Mouse (Mus musculus) megakaryocyte-erythroid progenitor cell, adult 5-6 weeks (primary cell): ENCODE results near the gene E2f3. TPM values are rescaled to one million over a fixed set of nuclear protein-coding genes. Genes with fewer than 3 reads are reported as not detected.

ENCODE experiments used
- ATAC-seq: replicated peaks from 2 replicates; pipeline ENCODE4 v1.8.0; 2016; ENCODE audit warnings: mild to moderate bottlenecking, inconsistent platforms; ENCODE audit not compliant: severe bottlenecking, poor library complexity, low FRiP score, low TSS enrichment
- total RNA-seq, 2 experiments: library from RNA; stranded (forward) in 1 of 2; stranded (reverse) in 1 of 2; fragments of 200-1000, 215-1000 nt in 1 of 2; fragments of >200 nt in 1 of 2; fragmentation: Nextera tagmentation in 1 of 2; gene quantifications; 2 replicates each; pipeline ENCODE4 v1.2.3; 2014 to 2017

The E2f3 gene
- total RNA-seq, 2 experiments from 2014 or later = 14.8 to 20.6 TPM

DNA sequence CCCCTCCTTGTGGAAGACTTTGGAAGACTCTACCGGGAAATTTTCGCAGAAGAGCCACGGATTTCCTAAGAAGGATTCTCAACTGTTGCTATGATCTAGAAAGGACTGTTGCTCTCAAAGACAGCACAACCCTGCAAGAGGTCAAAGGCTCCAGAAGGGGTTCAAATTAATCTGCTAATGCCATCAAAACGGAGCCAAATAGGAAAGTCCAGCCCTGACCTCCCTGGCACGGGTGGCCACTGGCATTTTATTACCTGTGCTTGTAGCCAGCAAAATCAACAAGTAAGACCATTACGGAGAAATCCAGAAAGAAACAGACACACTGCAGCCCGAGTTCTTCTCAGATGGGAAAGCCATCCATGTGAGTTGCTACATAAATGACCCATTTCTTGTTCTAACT lies 45.8 kb downstream of the E2f3 start:
- ATAC-seq = no peak

DNA sequence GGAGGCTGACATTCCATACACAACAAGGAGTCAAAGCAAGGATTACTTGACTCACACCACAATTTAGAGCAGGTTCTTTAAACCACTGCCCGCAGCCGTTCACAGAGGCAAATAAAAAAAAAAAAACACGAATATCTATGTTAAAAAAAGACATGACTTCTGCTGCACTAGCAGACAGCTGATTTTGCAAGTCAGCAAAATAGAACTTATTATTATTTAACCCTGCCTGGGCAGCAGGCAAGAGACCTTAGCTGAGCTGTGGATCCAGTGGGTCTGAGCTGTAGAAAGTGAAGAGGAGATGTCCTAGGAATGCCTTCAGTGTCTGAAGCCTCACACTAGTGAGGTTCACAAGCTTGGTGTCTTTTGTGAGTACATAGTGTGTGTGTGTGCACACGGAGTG lies 46.5 kb downstream of the E2f3 start:
- no peak for ATAC-seq

DNA sequence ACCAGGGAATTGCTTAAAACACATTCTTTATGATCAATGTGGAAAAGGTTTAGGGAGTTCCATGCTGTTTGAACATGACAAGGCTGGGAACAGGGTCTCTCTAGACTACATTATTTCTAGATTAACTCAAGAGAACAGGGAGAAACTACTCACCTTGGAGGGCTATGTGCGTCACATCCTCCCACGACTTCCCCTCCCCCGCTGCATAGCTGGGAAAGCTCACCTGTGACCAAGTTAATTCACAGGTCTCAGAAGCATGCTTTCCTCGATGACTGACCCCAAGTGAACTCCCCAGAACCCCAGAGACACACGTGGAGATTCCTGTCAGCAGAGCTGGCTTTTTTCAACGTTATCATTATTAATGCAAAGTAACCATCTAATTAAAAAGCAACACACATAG lies 47.1 kb downstream of the E2f3 start:
- ATAC-seq = no peak

DNA sequence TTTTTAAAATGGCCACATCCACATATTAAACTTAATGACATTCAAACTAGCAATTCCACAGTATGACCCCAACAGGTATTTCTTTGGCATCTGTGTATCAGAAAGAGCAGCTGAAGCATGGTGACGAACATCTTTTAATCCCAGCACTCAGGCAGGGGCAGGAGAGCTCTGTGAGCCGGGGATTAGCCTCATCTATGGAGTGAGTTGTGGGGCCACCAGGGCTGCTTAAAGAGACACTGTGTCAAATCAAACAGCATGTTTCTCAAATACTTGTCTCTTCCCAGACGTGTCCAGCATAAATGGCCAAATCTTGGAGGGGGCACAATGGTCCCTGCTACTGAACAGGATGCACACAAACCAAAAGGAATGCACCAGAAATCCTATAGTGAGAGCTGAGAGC lies 59.7 kb downstream of the E2f3 start:
- no peak for ATAC-seq

DNA sequence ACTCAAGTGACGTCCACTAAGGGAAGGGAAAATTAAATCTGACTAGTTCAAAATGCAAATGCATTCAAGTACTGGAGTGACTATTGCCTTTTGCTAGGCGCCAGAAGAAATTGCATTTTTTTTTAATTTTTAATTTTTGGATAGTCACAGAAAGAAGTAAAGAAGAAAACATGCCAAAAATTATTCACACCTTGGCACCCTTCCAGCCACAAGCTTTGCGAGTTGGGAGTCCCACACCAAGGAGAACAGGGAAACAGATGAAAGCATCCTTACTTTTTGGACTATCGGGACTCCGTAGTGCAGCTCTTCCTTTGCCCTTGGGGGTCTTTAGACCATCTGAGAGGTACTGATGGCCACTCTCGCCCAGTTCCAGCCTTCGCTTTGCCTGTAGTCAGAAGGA lies 66.0 kb downstream of the E2f3 start:
- ATAC-seq = no peak

DNA sequence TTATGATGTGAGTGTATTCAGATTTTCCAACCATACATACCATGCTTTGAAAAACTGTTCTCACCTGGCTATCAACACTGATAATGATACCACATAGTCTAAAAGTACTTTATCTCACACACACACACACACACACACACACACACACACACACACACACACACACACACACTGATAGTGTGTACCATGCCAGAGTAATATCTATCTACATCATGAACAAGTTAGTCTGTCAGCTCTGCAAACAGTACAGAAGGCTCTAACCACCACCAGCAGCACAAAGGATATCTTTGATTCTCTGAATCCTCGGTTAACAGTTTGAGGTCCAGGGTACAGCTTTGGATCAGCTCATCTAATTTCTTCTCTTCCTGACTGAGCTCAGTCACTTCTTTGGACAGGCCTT lies 69.3 kb downstream of the E2f3 start:
- no peak for ATAC-seq

DNA sequence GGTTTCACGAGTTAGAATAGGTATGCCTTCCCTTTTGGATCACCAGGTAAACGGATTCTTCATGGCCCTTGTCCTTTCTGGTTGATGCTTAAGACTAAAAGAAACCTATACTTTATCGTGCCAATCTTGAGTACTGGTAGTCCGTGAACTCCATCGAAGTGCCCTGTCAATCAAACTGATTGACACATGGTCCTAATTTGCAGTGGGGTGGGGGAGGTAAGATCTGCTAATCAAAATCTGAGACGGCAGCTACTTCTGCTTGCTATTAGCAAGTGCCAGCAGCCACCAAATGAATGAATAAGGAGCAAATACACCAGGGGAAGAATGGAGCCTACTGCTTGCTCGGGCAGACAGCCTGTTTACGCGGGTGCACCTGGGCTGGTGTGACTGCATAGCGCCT lies 72.3 kb downstream of the E2f3 start:
- ATAC-seq = no peak

DNA sequence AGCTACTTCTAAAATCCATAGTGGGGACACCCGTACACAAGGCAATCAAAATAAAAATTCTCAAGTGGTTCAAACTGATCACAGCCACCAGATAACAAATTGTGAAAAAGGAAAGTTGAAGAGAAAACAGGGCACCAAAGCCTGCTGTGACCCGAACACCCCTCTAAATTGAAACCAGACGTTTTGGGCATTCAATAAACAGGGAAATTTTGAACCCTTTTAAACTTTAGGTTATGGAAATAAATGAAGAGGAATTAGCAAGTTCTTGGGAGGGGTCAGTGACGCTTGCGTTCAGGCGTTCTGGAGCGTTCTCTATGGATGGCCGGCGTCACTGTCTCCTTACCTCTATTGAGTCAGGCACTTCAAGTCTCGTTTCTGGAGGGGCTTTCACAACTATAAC lies 72.8 kb downstream of the E2f3 start:
- no peak for ATAC-seq

DNA sequence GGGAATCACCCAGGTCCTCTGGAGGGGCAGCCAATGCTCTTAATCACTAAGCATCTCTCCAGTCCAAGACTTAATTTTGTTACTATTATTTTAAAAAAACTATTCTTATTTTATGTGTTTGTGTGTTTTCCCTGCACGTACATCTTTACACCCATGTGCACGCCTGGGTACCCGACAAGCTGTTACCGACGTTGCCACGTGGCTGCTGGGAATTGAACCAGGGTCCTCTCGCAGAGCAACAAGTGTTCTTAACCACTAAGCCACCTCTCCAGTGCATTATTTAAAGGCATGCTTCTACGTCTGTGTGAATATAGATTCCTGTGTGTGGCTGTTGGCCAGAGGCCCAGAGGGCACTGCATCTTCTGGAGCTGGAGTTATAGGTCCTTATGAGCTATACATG lies 73.6 kb downstream of the E2f3 start:
- ATAC-seq = no peak

DNA sequence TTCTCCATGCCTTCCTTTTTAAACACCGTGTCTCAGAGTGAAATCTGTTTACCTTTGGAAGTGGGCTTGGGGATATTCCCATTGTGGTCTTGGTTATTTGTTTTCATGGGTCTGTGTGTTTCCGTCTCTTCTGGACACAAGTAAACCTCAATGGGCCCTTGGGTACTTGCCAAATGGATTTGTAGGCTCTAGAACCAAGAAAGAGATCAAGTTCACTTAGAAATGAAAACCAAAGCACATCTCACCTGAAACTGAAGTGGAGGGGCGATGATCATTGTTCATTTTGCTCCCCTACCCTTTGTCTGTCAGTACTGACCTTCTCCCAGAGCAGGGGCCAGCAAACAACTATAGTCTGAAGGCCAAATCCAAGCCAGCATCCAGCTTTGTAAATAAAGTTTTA lies 74.7 kb downstream of the E2f3 start:
- ATAC-seq = no peak

DNA sequence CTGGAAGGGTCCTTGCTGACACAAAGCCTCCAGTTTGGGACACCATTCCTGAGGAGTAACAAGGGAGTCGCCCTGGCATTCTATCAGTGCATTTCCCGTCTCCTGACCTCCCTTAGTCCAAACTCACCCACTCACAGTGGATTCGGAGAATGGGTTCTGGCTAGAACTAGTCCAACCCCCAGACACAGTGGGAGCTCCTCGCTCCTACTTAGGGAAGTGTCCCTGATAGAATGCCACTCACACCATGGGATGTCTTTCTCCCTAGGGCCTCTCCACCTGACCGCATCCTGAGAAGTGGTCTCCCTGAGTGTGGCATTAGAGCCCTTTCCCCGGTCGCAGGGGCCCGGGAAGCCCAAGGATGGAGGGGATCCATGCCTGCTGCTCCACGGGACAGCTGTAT lies 77.4 kb downstream of the E2f3 start:
- ATAC-seq = no peak

DNA sequence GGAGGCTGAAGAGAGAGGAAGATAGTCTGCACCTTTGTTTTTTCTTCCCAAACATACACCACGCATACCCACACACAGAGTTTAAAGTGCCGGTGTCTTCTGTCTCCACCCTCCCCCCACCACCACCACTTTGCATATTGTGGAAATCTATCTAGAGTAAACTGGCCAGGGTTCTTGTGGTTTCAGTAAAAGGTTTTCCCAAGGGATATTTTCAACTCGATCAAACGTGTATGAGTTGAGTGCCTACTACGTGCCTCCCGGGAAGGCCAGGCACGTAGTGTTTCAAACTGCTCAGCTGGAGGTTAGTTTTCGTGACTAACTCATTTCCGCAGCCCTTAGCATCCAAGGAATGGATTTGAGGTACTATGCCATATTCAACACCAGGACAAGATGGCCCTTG lies 77.9 kb downstream of the E2f3 start:
- no peak for ATAC-seq

DNA sequence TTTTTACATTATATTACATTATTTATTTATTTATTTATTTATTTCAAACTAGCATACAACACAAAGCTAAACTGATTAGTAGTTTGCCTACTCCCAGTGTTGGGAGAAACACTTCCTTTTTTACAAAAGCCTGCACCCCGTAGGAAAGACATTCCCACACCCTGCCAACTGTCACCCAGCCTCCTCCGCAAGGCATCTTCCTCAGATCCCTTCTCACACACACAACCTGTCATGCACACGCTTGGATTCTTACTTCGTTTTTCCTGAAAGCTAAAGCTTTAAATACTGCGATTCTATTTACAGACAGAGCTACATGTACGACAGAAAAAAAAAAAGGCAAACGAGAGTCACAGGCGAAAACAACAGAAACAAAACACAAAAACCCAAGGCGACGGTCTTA lies 79.1 kb downstream of the E2f3 start:
- no peak for ATAC-seq

DNA sequence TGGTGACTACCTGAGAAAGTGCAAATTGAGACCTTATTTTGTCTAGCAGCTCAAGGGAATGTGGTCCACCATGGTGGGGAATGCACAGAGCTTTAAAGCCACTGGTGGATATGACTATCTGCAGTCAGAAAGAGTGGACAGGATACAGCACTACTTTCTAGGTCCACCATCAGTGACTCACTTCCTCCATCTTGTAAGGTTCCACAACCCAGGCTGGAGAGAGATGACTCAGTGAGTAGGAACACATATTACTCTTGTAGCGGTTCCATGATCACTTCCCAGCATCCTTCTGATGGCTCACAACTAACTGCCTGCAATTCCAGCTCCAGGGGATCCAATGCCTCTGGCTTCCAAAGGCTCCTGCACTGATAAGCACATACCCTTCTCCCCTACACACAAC lies 82.5 kb downstream of the E2f3 start:
- ATAC-seq = no peak

DNA sequence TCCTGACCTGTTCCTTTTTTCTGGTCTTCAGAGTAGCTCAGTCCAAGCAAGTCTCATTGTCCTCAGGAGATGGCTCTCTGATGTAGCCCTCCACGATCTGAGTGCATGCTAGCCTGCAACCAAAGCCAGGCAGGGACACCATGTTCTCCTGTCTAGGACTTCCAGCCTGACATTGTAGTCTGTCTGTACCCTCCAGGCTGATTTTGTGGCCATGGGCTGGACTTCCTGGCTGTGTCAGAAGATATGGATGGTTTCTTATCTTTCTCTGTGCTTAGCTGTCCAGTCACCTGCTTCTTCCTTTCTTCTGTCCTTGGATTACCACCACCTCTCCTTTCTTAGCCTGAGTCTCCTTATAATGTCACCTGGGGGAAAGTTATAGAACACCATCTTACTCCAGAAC lies 83.2 kb downstream of the E2f3 start:
- ATAC-seq = no peak

DNA sequence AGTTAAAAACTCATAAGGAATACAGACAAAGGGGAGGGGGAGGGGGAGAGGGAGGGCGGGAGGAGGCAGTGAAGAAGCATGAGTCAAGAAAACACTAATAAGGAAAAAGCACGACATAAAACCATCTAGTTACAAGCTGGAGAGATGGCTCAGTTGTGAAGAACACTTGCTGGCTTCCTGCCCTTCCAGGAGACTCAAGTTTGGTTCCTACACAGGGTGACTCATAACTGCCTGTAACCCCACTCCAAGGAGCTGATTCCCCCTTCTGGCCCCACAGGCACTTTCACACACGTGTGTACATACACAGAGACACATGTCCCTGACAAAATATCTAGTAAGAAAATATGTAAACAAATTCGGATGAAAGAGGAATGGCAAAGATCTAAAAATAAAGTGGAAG lies 84.2 kb downstream of the E2f3 start:
- no peak for ATAC-seq

DNA sequence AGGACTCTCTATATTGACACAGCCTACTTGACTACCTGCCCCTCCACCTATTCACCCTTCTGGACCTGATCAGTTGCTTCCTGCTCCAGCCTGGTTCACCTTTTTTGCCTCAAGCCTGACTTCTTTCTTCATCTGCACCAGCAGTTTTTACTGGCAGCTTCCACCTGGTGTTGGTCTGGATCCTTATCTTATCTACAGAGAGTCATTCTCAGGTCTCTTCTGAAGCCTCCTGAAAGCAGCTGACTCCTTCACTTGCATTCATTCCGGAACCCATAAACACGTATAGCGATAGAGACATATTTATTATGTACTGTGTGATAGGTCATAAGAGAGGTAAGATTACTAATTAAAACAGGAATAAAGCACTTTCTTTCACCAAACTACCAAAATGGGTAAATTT lies 119.1 kb downstream of the E2f3 start:
- ATAC-seq = no peak

DNA sequence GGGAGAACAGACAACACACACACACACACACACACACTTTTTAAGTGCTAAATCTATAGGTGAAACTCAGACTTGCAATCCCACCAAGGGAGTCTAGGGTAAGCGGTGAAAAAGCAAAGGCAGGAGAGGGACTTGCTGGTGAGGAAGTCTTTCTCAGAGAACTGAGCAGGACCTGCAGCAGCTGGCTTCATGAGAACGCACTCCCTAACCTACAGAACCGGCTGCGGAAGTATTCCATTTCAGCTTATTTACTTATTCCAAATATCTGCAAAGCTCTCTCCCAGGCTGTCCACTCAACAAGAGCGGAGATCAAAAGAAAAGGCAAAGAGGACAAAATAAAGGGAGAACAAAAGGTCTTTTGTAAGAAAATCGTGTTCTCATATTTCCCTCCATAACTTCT lies 121.5 kb downstream of the E2f3 start:
- ATAC-seq = no peak

DNA sequence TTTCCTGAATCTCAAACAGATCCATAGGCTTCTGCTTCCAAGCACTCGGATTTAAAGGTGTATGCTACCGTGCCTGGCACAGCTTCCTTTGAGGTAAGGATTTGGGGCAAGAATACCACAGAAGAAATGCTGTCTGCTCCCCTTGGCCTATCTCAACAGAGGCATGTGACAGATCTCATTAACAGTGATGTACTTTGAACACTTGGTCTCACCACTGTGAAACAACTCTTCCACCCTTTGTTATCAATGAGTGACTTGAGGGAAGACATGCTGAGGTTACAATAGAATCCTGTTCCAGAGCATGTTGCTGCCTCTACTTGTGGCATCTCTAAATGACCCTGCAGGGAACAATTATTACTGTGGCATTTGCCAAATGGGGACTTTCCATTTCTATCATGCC lies 125.8 kb downstream of the E2f3 start:
- ATAC-seq = no peak

DNA sequence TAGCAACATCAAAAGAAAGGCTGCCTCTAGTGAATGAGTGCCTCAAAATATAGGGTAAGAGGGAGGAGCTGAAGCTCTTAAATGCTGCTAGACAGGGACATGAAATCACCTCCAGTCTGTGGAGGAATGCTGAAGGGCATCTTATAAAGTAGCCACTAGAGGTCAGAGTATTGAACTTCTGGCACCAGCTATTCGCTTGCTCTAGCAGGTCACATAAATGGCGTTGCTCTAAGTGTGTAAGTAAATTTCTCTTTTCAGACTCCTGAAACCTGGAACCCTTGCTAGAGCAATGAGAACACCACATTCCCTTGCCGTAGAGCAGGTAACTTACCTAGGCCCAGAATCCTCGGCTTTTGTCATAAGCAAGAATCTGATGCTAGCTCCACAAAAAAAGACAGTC lies 128.4 kb downstream of the E2f3 start:
- peak; percentile 84 for ATAC-seq
